Mouse (Mus musculus): Measurements from ENCODE around the gene Slc6a16.

The Slc6a16 gene

GRCm38 (mm10) chr7:45240633-45241388 lies at the start of gene Slc6a16:
Gene Slc6a16, plus strand, starts transcription at chr7:45241085.
- peak; percentile 55 for DNase-seq (ENCODE audit: low read depth, low spot score)

GRCm38 (mm10) chr7:45191161-45191560 lies 49.7 kb upstream of the Slc6a16 start:
- no peak for DNase-seq (ENCODE audit: low read depth, low spot score)

GRCm38 (mm10) chr7:45191803-45192363 lies 49.0 kb upstream of the Slc6a16 start:
- DNase-seq (ENCODE audit: low read depth, low spot score): peak; percentile 75

GRCm38 (mm10) chr7:45192585-45193310 lies 48.1 kb upstream of the Slc6a16 start:
- no peak for DNase-seq (ENCODE audit: low read depth, low spot score)

GRCm38 (mm10) chr7:45193406-45193805 lies 47.5 kb upstream of the Slc6a16 start:
- DNase-seq (ENCODE audit: low read depth, low spot score): no peak

DNA sequence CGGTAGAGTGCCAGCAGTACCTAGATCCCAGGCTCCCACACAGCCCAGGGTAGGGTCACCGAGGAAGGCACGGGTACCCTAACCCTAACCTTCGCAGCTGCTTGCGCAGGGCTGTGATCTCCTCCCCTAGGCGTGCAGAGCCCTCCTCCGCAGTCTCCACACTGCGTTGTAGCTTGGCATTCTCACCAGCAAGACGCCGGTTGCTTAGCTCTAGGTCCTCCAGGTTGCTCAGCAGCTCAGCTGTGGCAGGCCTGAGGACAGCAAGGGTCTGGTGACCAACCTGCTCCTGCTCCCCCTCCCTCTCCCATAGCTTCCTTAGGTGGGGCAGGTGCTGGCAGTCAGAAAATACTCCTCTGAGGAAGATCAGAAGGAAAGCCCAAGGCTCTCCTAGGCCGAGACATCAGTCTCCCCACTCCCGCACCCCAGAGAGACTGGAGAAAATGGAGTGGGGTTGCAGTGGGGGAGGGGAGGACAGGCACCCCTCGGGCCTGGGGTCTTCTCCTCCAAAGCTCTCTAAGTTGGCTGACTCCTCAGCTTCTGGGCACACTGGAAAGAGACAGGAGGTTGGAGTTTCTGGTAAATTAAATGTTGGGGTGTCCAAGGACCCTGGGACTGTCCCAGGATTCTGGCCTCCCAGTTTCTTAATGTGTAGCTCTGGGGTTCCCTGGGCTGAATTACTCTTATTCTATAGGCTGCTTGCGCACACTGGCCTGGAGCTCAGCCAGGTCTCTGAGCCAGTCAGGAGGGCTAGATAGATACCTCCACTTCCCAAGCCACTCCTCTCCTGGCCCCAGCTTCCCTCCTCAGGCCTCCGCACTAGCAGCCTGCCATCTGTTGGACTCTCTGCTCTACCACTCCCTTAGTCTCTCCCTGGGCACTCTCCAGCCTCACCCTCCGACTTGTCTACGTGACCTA lies 46.8 kb upstream of the Slc6a16 start:
- DNase-seq (ENCODE audit: low read depth, low spot score): no peak

DNA sequence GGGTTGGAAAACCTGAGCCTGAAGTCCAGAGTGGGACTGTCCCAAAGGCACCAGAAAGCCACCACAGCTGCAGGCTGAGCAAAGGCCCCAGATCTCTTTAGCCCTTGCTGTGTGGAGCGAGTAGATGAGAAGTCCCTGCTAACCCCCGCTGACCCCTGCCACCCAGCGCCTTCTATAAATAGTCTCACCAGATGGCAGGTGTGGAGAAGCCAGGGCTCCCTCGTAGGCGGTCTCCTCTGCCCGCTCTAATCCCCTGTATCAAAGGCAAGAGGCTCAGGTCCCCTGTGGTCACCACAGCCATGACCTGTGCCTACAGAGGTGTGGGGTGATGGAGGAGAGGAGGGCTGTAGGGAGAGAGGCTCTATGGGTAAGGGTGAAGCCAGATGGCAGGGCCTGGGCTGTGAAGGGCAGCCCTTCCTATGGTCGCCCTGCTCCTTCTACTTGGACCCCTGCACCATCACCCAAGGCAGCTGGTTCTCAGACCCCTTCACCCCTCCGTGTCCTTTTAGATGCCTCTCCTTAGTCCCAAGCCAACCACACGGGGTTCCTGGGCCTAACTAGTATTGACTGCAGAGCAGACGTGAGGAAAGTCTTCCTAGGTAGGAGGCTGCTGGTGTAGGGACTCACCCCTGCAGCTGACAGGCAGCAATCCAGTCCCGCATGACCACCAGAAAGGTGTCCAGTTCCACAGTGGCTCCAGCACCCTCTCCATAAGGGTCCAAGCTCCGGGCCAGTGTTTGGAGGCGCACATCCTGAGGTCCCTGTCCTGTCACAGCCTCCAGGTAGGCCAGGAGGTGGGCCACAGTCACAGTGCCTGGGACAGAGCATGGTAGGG lies 45.3 kb upstream of the Slc6a16 start:
- no peak for DNase-seq (ENCODE audit: low read depth, low spot score)

DNA sequence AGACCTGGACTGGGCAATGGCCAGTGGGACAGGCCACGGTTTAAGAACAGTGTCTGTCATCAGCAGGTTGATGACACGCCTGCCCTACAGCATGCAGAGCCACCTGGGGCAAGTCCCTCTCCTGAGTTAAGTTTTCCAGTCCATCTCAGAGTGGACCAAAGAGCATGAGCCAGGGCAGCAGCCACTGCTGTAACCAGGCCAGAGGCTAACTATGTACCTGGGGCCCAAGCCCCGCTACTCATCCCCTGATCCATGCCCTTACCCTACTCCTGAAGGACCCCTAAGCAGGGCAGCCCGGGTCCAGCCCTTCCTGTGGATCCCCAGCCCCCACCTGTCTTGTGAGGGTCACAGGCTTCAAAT lies 44.7 kb upstream of the Slc6a16 start:
- no peak for DNase-seq (ENCODE audit: low read depth, low spot score)

- no peak for DNase-seq (ENCODE audit: low read depth, low spot score)
These were observed 43.9 kb upstream of the Slc6a16 start for GRCm38 (mm10) chr7:45196994-45197393.

DNA sequence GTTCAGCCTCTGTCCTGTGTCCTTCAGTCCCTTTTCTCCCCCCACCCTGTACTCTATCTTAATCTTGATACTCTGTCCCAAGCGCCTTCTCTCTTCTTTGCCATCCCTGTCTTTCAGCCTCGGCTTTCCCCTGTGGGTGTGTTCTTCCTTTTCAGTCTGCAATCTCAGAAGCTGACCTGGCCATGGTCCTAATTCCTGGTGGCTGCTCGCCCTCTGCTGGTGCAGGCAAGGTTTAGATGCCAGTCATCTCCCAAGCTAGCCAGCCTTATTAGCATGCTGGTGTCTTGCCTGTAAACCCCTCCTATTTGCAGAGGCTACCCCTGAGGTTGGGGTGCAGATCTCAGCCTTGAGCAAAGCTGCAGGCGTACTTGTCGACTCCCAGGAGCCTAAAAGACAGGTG lies 42.5 kb upstream of the Slc6a16 start:
- DNase-seq (ENCODE audit: low read depth, low spot score): peak; percentile 76

GRCm38 (mm10) chr7:45198961-45199360 lies 41.9 kb upstream of the Slc6a16 start:
- DNase-seq (ENCODE audit: low read depth, low spot score): no peak

DNA sequence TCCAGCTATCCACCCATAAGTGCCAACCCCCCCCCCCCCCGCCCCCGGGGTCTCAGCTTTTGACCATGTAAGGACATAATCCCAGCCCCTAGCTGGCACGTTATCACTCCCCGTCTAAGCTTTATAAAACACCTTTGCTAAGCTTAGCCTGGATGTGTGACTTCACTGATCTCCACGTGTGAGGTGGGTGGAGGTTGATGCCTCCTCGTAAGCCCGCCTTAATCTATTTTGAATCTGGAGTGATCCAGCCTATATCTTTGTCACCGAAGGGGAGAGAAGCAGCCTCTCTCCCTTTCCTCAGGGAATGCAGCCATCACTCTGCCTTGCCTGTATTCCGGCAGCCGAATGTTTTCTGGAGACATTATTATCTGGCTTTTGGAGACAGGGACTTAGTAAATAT lies 38.2 kb upstream of the Slc6a16 start:
- DNase-seq (ENCODE audit: low read depth, low spot score): no peak

- peak; percentile 99 for DNase-seq (ENCODE audit: low read depth, low spot score)
These were observed 36.3 kb upstream of the Slc6a16 start, which contains the start of gene Ccdc155 for GRCm38 (mm10) chr7:45204380-45205143. Gene Ccdc155, minus strand, starts transcription at chr7:45204892.

- no peak for DNase-seq (ENCODE audit: low read depth, low spot score)
These were observed 32.6 kb upstream of the Slc6a16 start for GRCm38 (mm10) chr7:45208260-45208659.

GRCm38 (mm10) chr7:45211070-45211469 lies 29.8 kb upstream of the Slc6a16 start:
- DNase-seq (ENCODE audit: low read depth, low spot score): no peak

- DNase-seq (ENCODE audit: low read depth, low spot score): no peak
These were observed 29.0 kb upstream of the Slc6a16 start, which contains the start of gene Dkkl1 for GRCm38 (mm10) chr7:45211851-45212251. Gene Dkkl1, minus strand, starts transcription at chr7:45212147.

GRCm38 (mm10) chr7:45212356-45212755 lies 28.5 kb upstream of the Slc6a16 start:
- no peak for DNase-seq (ENCODE audit: low read depth, low spot score)

DNA sequence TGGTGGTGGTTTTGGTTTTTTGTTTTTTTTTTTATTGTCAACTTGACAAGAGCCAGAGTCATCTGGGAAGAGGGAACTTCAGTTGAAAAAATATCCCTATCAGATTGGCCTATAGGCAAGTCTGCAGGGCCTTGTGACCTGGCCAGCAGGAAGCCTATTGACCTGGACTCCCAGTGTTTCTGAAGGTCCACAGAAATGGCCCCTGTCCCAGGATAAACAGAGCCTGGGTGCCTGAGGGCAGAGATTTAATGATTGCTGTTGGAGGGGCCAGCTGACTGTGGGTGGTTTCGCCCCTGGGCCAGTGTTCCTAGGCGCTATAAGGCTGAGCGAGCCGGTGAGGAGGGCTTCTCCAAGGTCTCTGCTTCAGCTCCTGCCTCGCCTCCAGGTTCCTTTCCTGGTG lies 27.2 kb upstream of the Slc6a16 start:
- DNase-seq (ENCODE audit: low read depth, low spot score): no peak

GRCm38 (mm10) chr7:45215673-45216441 lies 25.0 kb upstream of the Slc6a16 start, which contains the start of gene Tead2:
Gene Tead2, plus strand, starts transcription at chr7:45215753.
- DNase-seq (ENCODE audit: low read depth, low spot score): peak; percentile 67
